Mouse (Mus musculus) CH12.LX (cell line): ENCODE data around the gene Cyb561a3. TPM values are rescaled to one million over a fixed set of nuclear protein-coding genes. Genes with fewer than 3 reads are reported as not detected.

Experiments
- DNase-seq: peaks from one replicate; pipeline ENCODE4 v3.0.0-alpha.2; 2013; ENCODE audit errors: extremely low read depth
- H3K27ac ChIP-seq: 2 replicates; pipeline ENCODE4 v1.5.1; 2012; ENCODE audit warnings: low read depth, mild to moderate bottlenecking, control low read depth, moderate library complexity; ENCODE audit not compliant: insufficient read depth
- H3K27me3 ChIP-seq: replicated peaks from 2 replicates; pipeline ENCODE3; 2012; ENCODE audit warnings: inconsistent platforms
- H3K36me3 ChIP-seq, 2 experiments: replicated peaks in 1 of 2; 2 replicates each; pipeline versions ENCODE3 to v1.6.1; 2012; ENCODE audit warnings: inconsistent platforms in 1 of 2, low read length in 1 of 2, mild to moderate bottlenecking in 1 of 2, mixed read lengths in 1 of 2, moderate library complexity in 1 of 2; ENCODE audit not compliant: control insufficient read depth in 1 of 2, insufficient read depth in 1 of 2
- H3K4me1 ChIP-seq, 2 experiments: 2 replicates each; pipeline ENCODE4 v1.6.1; 2012; ENCODE audit warnings: inconsistent platforms in 1 of 2, moderate library complexity in 1 of 2; ENCODE audit not compliant: insufficient read depth in 2 of 2, control insufficient read depth in 1 of 2
- H3K4me2 ChIP-seq: 2 replicates; pipeline ENCODE4 v1.6.1; 2012; ENCODE audit warnings: low read depth, mild to moderate bottlenecking, control low read depth; ENCODE audit not compliant: poor library complexity, insufficient read depth, severe bottlenecking
- H3K4me3 ChIP-seq, 3 experiments: fragments of 150-350 bp in 1 of 3; sonication (generic) in 1 of 3; replicated peaks in 1 of 3; 2 replicates each; pipeline versions ENCODE3 to v1.5.1; 2011 to 2012; ENCODE audit warnings: low read depth in 2 of 3, low read length in 2 of 3, mild to moderate bottlenecking in 2 of 3, moderate library complexity in 2 of 3, control low read depth in 1 of 3, improper control_type of control experiment in 1 of 3, inconsistent platforms in 1 of 3, mixed read lengths in 1 of 3; ENCODE audit not compliant: poor library complexity in 1 of 3
- H3K79me2 ChIP-seq: replicated peaks from 2 replicates; pipeline ENCODE4 v1.6.1; 2012; ENCODE audit warnings: mild to moderate bottlenecking, moderate library complexity; ENCODE audit not compliant: control insufficient read depth, poor library complexity, insufficient read depth, severe bottlenecking; ENCODE audit errors: extremely low read depth
- H3K9ac ChIP-seq: 2 replicates; pipeline ENCODE4 v1.6.1; 2012; ENCODE audit warnings: low read depth, mild to moderate bottlenecking, control low read depth, moderate library complexity; ENCODE audit not compliant: insufficient read depth
- H3K9me3 ChIP-seq: replicated peaks from 2 replicates; pipeline ENCODE3; 2012; ENCODE audit warnings: low read length, inconsistent platforms, mixed read lengths
- CTCF ChIP-seq, 2 experiments: IDR thresholded peaks in 1 of 2; conservative IDR thresholded peaks in 1 of 2; 2 replicates each; pipeline ENCODE4 v1.5.1; 2011 to 2012; ENCODE audit warnings: low read depth in 2 of 2, low read length in 2 of 2, improper control_type of control experiment in 1 of 2, inconsistent platforms in 1 of 2, mild to moderate bottlenecking in 1 of 2, moderate library complexity in 1 of 2
- E2F4 ChIP-seq: IDR thresholded peaks from 2 replicates; pipeline ENCODE4 v1.6.1; 2011; ENCODE audit warnings: low read depth, low read length, improper control_type of control experiment; ENCODE audit not compliant: insufficient replicate concordance
- ELF1 ChIP-seq: IDR thresholded peaks from 2 replicates; pipeline ENCODE4 v1.6.1; 2014; ENCODE audit warnings: low read depth, mild to moderate bottlenecking, inconsistent platforms, low read length, improper control_type of control experiment
- EP300 ChIP-seq: IDR thresholded peaks from 2 replicates; pipeline ENCODE4 v1.6.1; 2011; ENCODE audit warnings: low read length, improper control_type of control experiment
- ETS1 ChIP-seq: conservative IDR thresholded peaks from 2 replicates; pipeline ENCODE4 v1.6.1; 2012; ENCODE audit warnings: low read depth, mild to moderate bottlenecking, inconsistent platforms, low read length, improper control_type of control experiment, moderate library complexity
- IRF4 ChIP-seq: IDR thresholded peaks from 2 replicates; pipeline ENCODE4 v1.6.1; 2014; ENCODE audit warnings: low read depth, mild to moderate bottlenecking, inconsistent platforms, low read length, improper control_type of control experiment
- JUN ChIP-seq: IDR thresholded peaks from 2 replicates; pipeline ENCODE4 v1.6.1; 2011; ENCODE audit warnings: low read depth, mild to moderate bottlenecking, low read length, improper control_type of control experiment, moderate library complexity; ENCODE audit not compliant: insufficient read depth
- JUND ChIP-seq: conservative IDR thresholded peaks from 2 replicates; pipeline ENCODE4 v1.6.1; 2011; ENCODE audit warnings: low read depth, low read length, improper control_type of control experiment
- MAFK ChIP-seq: IDR thresholded peaks from 2 replicates; pipeline ENCODE4 v1.6.1; 2011; ENCODE audit warnings: low read length, improper control_type of control experiment; ENCODE audit not compliant: insufficient replicate concordance
- MAZ ChIP-seq: IDR thresholded peaks from 2 replicates; pipeline ENCODE4 v1.6.1; 2012; ENCODE audit warnings: low read depth, mild to moderate bottlenecking, inconsistent platforms, low read length, improper control_type of control experiment, moderate library complexity
- MEF2A ChIP-seq: IDR thresholded peaks from 2 replicates; pipeline ENCODE4 v1.6.1; 2014; ENCODE audit warnings: low read depth, mild to moderate bottlenecking, inconsistent platforms, low read length, improper control_type of control experiment, borderline replicate concordance
- MXI1 ChIP-seq: IDR thresholded peaks from 2 replicates; pipeline ENCODE4 v1.6.1; 2011; ENCODE audit warnings: mild to moderate bottlenecking, low read depth, low read length, improper control_type of control experiment
- NELFE ChIP-seq: IDR thresholded peaks from 2 replicates; pipeline ENCODE4 v1.6.1; 2011; ENCODE audit warnings: low read depth, low read length, improper control_type of control experiment
- POLR2A ChIP-seq: IDR thresholded peaks from 2 replicates; pipeline ENCODE4 v1.6.1; 2011; ENCODE audit warnings: low read depth, mild to moderate bottlenecking, improper control_type of control experiment, low read length
- RAD21 ChIP-seq: IDR thresholded peaks from 2 replicates; pipeline ENCODE4 v1.6.1; 2011; ENCODE audit warnings: low read depth, mild to moderate bottlenecking, low read length, improper control_type of control experiment, moderate library complexity
- SMC3 ChIP-seq: IDR thresholded peaks from 2 replicates; pipeline ENCODE4 v1.6.1; 2011; ENCODE audit warnings: low read depth, low read length, improper control_type of control experiment
- USF1 ChIP-seq: IDR thresholded peaks from 2 replicates; pipeline ENCODE4 v1.6.1; 2014; ENCODE audit warnings: low read depth, mild to moderate bottlenecking, inconsistent platforms, low read length, improper control_type of control experiment
- USF2 ChIP-seq: conservative IDR thresholded peaks from 2 replicates; pipeline ENCODE4 v1.6.1; 2011; ENCODE audit warnings: low read depth, low read length, improper control_type of control experiment
- ZMIZ1 ChIP-seq: IDR thresholded peaks from 2 replicates; pipeline ENCODE4 v1.6.1; 2012; ENCODE audit warnings: low read depth, mild to moderate bottlenecking, inconsistent platforms, low read length, improper control_type of control experiment
- dilution Hi-C: fragments of 300-500 bp; cut with MboI; formaldehyde crosslinking; loops from 2 replicates; pipeline ENCODE4 v1.14.3; 2020; ENCODE audit warnings: low sequenced_read_pairs; ENCODE audit not compliant: extremely low pct_unique_long_range_greater_than_20kb, extremely low pct_ligation_motif_present
- in situ Hi-C: fragments of 300-500 bp; cut with MboI; formaldehyde crosslinking; loops from 3 replicates; pipeline ENCODE4 v1.14.3; 2019; ENCODE audit warnings: low sequenced_read_pairs, low pct_ligation_motif_present, low pct_unique_long_range_greater_than_20kb, mixed read lengths
- polyA plus RNA-seq: library from polyadenylated mRNA; unstranded; fragments of >175 nt; gene quantifications from 2 replicates; pipeline ENCODE4 v1.2.1, GENCODE M21; 2012; ENCODE audit warnings: low read depth; ENCODE audit not compliant: insufficient read length
- total RNA-seq, 2 experiments: library from RNA; depleted of rRNA; stranded (reverse); fragments of 300-350 nt in 1 of 2; fragments of >200 nt in 1 of 2; gene quantifications; 2 replicates each; pipeline ENCODE4 v1.2.3; 2012 to 2014

The Cyb561a3 gene
- total and polyA plus RNA-seq, 3 experiments: 137 to 327 (median 211) TPM

DNA sequence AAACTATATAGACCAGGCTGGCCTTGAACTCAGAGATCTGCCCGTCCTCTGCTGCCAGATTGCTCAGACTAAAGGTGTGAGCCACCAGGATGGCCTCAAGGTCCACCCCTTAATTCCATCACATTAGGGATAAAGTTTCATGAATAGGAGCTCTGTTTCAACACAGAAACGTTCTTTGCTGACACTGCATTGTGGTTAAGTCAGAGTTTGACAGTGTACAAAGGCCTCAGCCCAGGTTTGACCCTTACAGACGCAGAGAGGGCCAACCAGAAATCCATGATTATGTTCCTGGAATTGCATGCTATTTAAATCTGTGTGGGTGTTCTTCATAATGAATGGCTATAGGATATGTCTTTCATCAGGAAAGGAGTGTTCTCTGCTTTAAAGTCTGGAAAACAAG lies 13.3 kb downstream of the Cyb561a3 start:
- dilution Hi-C loops: no loop called here
- Histone ChIP-seq H3K27ac (no peak overlapping the region), H3K36me3 (peaks cover 75 to 88% of the 10 kb centered on the region in 2 experiments)

DNA sequence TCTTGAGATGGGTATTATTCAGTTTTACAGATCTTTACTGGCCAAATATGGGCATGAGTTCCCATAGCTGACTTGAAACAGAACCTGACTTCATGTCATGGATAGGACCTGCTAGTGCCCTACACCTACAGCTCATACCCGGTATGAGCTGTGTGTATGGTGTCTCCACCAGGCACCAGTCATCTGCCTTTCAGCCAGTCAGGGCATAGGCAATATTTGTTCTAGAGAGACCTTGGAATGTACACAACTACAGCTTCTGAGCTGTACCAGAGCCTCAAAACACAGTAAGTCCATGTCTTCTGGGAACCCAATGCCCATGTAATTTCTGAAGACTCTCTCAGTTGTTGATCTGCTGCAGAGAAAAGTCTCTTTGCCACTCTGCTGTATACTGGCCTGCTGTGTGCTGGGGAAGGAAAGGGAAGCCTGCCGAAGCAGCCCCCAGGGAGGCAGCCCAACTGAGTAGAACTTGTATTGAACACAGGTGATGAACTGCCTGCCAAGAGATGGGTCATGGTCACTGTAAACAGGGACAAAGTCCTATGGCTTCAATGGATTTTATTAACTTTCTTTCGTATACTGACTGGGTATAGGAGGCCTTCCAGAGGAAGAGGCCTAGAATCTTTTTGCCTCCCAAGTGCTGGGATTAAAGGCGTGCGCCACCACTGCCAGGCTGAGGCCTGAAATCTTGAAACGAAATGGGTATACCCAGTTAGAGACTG lies 14.8 kb downstream of the Cyb561a3 start:
- no peak for TF ChIP-seq JUN
- TF ChIP-seq CTCF (conservative IDR thresholded peaks at IDR 0.05 in 1 of 2, IDR thresholded peaks at IDR 0.05 in 1 of 2; ENCODE audit: low read depth in 2 of 2, low read length in 2 of 2): no peak
- no peak overlapping the region for H3K4me2 ChIP-seq
- peaks cover 22 to 50% of the 10 kb centered on the region in 2 experiments for H3K4me1 ChIP-seq
- no peaks in the 10 kb centered on the region for H3K9me3 ChIP-seq
- no peak overlapping the region for H3K9ac ChIP-seq
- H3K36me3 ChIP-seq: peaks cover 83 to 94% of the 10 kb centered on the region in 2 experiments
- DNase-seq: no peak
- in situ Hi-C loops (no loop called here), dilution Hi-C loops (no loop called here)
- no peak overlapping the region for H3K4me3 ChIP-seq
- H3K27ac ChIP-seq: no peak overlapping the region
- no peaks in the 10 kb centered on the region for H3K27me3 ChIP-seq
- peaks cover 6% of the 10 kb centered on the region; the same call in 1 of the 2 replicates for H3K79me2 ChIP-seq

More for the DNA sequence above, 13.3 kb downstream of the Cyb561a3 start:
- Histone ChIP-seq H3K9me3 (no peaks in the 10 kb centered on the region), H3K4me3 (no peak overlapping the region), H3K4me1 (peaks cover 22 to 60% of the 10 kb centered on the region in 2 experiments), H3K27me3 (no peaks in the 10 kb centered on the region), H3K79me2 (peaks cover 12% of the 10 kb centered on the region; the same call in 1 of the 2 replicates), H3K4me2 (no peak overlapping the region), H3K9ac (no peak overlapping the region)
- DNase-seq: no peak
- no peak for TF ChIP-seq POLR2A
- no peak for TF ChIP-seq MAFK
- TF ChIP-seq MAZ: no peak
- no peak for TF ChIP-seq NELFE
- no peak for TF ChIP-seq USF1
- no peak for TF ChIP-seq MXI1
- no peak for TF ChIP-seq ELF1
- no peak for TF ChIP-seq ETS1
- TF ChIP-seq E2F4: no peak
- TF ChIP-seq RAD21: no peak
- TF ChIP-seq MEF2A: no peak
- no peak for TF ChIP-seq ZMIZ1
- TF ChIP-seq JUND: no peak
- TF ChIP-seq EP300: no peak
- TF ChIP-seq USF2: no peak
- no peak for TF ChIP-seq SMC3
- no peak for TF ChIP-seq IRF4
- in situ Hi-C loops: no loop called here
